19 mouse cellular contexts compared by ENCODE assay signal in genomic region chr6:5287919-5288318, GRCm38 (mm10). TPM values are rescaled to one million over a fixed set of nuclear protein-coding genes. Genes with fewer than 3 reads are reported as not detected.
DNase-seq lines count a peak whose midpoint lies in the region; ATAC-seq and TF ChIP-seq lines count a peak whose summit lies in the region.
"Had no signal": no experiment of that assay in that cellular context is flagged by ENCODE, and none has a peak within 500 bp of the region (broad histone marks: within the 10 kb centered on the region; RNA-seq: fewer than 3 reads in every experiment).

No protein-coding gene starts in this region.

- no peak for ATAC-seq in kidney, postnatal 0 days (replicated peaks; ENCODE audit: low FRiP score, low read depth)
- no peak for ATAC-seq in intestine, postnatal 0 days
- peak; percentile 12; the same call in 1 of the 2 replicates for ATAC-seq in megakaryocyte-erythroid progenitor cell, adult 5-6 weeks (replicated peaks; ENCODE audit: low FRiP score, low TSS enrichment, poor library complexity, severe bottlenecking)
- ATAC-seq: forebrain, embryonic 14.5 days; midbrain, embryonic 15.5 days had no signal

- peak; percentile 23 for DNase-seq in kidney, postnatal 0 days (ENCODE audit: low spot score)
- DNase-seq in kidney, postnatal 36 days = no peak
- peak; percentile 42 for DNase-seq in embryo, embryonic 11 days
- DNase-seq in gastrocnemius, postnatal 10 days = no peak
- no peak for DNase-seq in adrenal gland, adult 2 months
- DNase-seq in testis, postnatal 14 days (ENCODE audit: low spot score) = no peak
- DNase-seq: cerebellum, postnatal 14 days; heart, postnatal 36 days; lung, postnatal 10 days; right cerebral cortex, postnatal 4 days; thymus, postnatal 14 days had no signal

- H3K4me1 ChIP-seq in kidney, postnatal 0 days (replicated peaks; ENCODE audit: insufficient read depth, low read length) = no peaks in the 10 kb centered on the region
- no peaks in the 10 kb centered on the region; the same call in none of the 2 replicates for H3K4me1 ChIP-seq in intestine, postnatal 0 days (replicated peaks; ENCODE audit: control insufficient read depth, insufficient read depth, low read length)
- H3K4me1 ChIP-seq: midbrain, embryonic 15.5 days had no signal

- H3K9me3 ChIP-seq in kidney, postnatal 0 days (replicated peaks; ENCODE audit: low read length) = no peaks in the 10 kb centered on the region
- no peaks in the 10 kb centered on the region for H3K9me3 ChIP-seq in intestine, postnatal 0 days (ENCODE audit: control insufficient read depth)
- H3K9me3 ChIP-seq: heart, embryonic 12.5 days; kidney, embryonic 15.5 days; limb, embryonic 13.5 days; midbrain, embryonic 15.5 days had no signal

- no peak overlapping the region for H3K27ac ChIP-seq in kidney, postnatal 0 days
- peak overlapping the region; percentile 42; the same call in 1 of the 2 replicates for H3K27ac ChIP-seq in intestine, postnatal 0 days (ENCODE audit: low read depth, low read length)
- H3K27ac ChIP-seq: kidney, embryonic 15.5 days; left cerebral cortex, adult 2 months; limb, embryonic 13.5 days; midbrain, embryonic 15.5 days had no signal

- H3K9ac ChIP-seq in kidney, postnatal 0 days (ENCODE audit: low read depth, low read length) = no peak overlapping the region
- H3K9ac ChIP-seq in intestine, postnatal 0 days (ENCODE audit: low read depth, low read length) = no peak overlapping the region
- H3K9ac ChIP-seq: heart, embryonic 12.5 days; kidney, embryonic 15.5 days; limb, embryonic 13.5 days; midbrain, embryonic 15.5 days had no signal

- no peak overlapping the region for H3K4me2 ChIP-seq in kidney, postnatal 0 days (ENCODE audit: low read length)
- H3K4me2 ChIP-seq in intestine, postnatal 0 days (replicated peaks; ENCODE audit: low read depth) = no peak overlapping the region
- H3K4me2 ChIP-seq: heart, embryonic 12.5 days; kidney, embryonic 15.5 days; limb, embryonic 13.5 days; midbrain, embryonic 15.5 days had no signal

- 49% methylated on average over 5 of the region's 5 CpGs for WGBS in kidney, postnatal 0 days
- 55% methylated on average over 5 of the region's 5 CpGs for WGBS in intestine, postnatal 0 days

- no peak for TF ChIP-seq CTCF in kidney, postnatal 0 days (IDR thresholded peaks at IDR 0.05; ENCODE audit: low read depth)
- no peak for TF ChIP-seq CTCF in intestine, postnatal 0 days (IDR thresholded peaks at IDR 0.05; ENCODE audit: low read depth)

- H3K4me3 ChIP-seq in kidney, postnatal 0 days (replicated peaks; ENCODE audit: low read depth, low read length) = no peak overlapping the region
- no peak overlapping the region for H3K4me3 ChIP-seq in intestine, postnatal 0 days (ENCODE audit: low read depth, low read length)
- H3K4me3 ChIP-seq: heart, embryonic 12.5 days; kidney, embryonic 15.5 days; left cerebral cortex, adult 2 months; limb, embryonic 13.5 days; midbrain, embryonic 15.5 days had no signal

- H3K36me3 ChIP-seq in kidney, postnatal 0 days (ENCODE audit: insufficient read depth, low read length) = no peaks in the 10 kb centered on the region
- H3K36me3 ChIP-seq in intestine, postnatal 0 days (ENCODE audit: control insufficient read depth, insufficient read depth) = peaks cover 18% of the 10 kb centered on the region
- H3K36me3 ChIP-seq: limb, embryonic 13.5 days; midbrain, embryonic 15.5 days had no signal

- no peaks in the 10 kb centered on the region for H3K27me3 ChIP-seq in kidney, postnatal 0 days (ENCODE audit: insufficient read depth, low read length)
- H3K27me3 ChIP-seq in intestine, postnatal 0 days (replicated peaks; ENCODE audit: control insufficient read depth, insufficient read depth, low read length) = no peaks in the 10 kb centered on the region
- H3K27me3 ChIP-seq: heart, embryonic 12.5 days; kidney, embryonic 15.5 days; limb, embryonic 13.5 days; midbrain, embryonic 15.5 days had no signal

RNA-seq across cellular contexts. Expression of gene Pon2, which starts 10.3 kb away (rescaled TPM):
- polyA plus RNA-seq in kidney, postnatal 0 days (2015; fragmentation: Nextera tagmentation; extraction: Ambion mirVana) = 25.8 and 27.8 TPM in 2 replicates
- 179 and 207 TPM in 2 replicates for polyA plus RNA-seq in intestine, postnatal 0 days (2015; fragmentation: Nextera tagmentation; extraction: Ambion mirVana)
- 72.9 and 111 TPM in 2 replicates for total RNA-seq in megakaryocyte-erythroid progenitor cell, adult 5-6 weeks (2014; fragmentation: Nextera tagmentation)
- total RNA-seq in megakaryocyte-erythroid progenitor cell, adult 5-6 weeks (2017) = 38.7 and 44.5 TPM in 2 replicates
- 10 to 100 TPM; 15.7 to 18.9 TPM for total RNA-seq in gastrocnemius, postnatal 10 days (2021)
- 10 to 100 TPM; 32.4 to 43.7 TPM for total RNA-seq in adrenal gland, adult 2 months (2021)
- polyA plus RNA-seq in adrenal gland, adult 2 months (2012; rRNA removed) = 15.4 and 25.4 TPM in 2 replicates

RNA-seq across cellular contexts. Expression of gene Pon3, which starts 31.8 kb away (rescaled TPM):
- 13.1 and 13.8 TPM in 2 replicates for polyA plus RNA-seq in kidney, postnatal 0 days (2015; fragmentation: Nextera tagmentation; extraction: Ambion mirVana)
- polyA plus RNA-seq in intestine, postnatal 0 days (2015; fragmentation: Nextera tagmentation; extraction: Ambion mirVana) = 62.9 and 66.0 TPM in 2 replicates
- total RNA-seq in megakaryocyte-erythroid progenitor cell, adult 5-6 weeks (2014; fragmentation: Nextera tagmentation) = 8.6 and 12.8 TPM in 2 replicates
- total RNA-seq in megakaryocyte-erythroid progenitor cell, adult 5-6 weeks (2017) = 15.5 and 21.1 TPM in 2 replicates
- total RNA-seq in gastrocnemius, postnatal 10 days (2021) = 10 to 100 TPM; 17.0 to 24.2 TPM
- 100 to 1,000 TPM in 1 of 2 experiments, 10 to 100 TPM in 1; 79.0 to 204 TPM for total RNA-seq in adrenal gland, adult 2 months (2021)
- polyA plus RNA-seq in adrenal gland, adult 2 months (2012; rRNA removed) = 18.1 and 26.5 TPM in 2 replicates

Comparison
In these comparisons a context has a peak if more than half of its experiments do, and no peak if none do; other contexts are left out.
1. DNase-seq: peak in kidney, postnatal 0 days (single experiment) and embryo, embryonic 11 days (single experiment); none in kidney, postnatal 36 days (0 of 2), gastrocnemius, postnatal 10 days (single experiment), adrenal gland, adult 2 months (single experiment) and testis, postnatal 14 days (single experiment).